Comparison of ENCODE assay signal across 20 mouse cellular contexts in genomic region chr2:35965883-35966513, GRCm38 (mm10). TPM values are rescaled to one million over a fixed set of nuclear protein-coding genes. Genes with fewer than 3 reads are reported as not detected.
DNase-seq lines count a peak whose midpoint lies in the region; ATAC-seq and TF ChIP-seq lines count a peak whose summit lies in the region.
"Had no signal": no experiment of that assay in that cellular context is flagged by ENCODE, and none has a peak within 500 bp of the region (broad histone marks: within the 10 kb centered on the region; RNA-seq: fewer than 3 reads in every experiment).

No protein-coding gene starts in this region.

- 48% methylated on average over 10 of the region's 10 CpGs for WGBS in neural tube, embryonic 15.5 days
- WGBS in limb, embryonic 14.5 days: 38% methylated on average over 10 of the region's 10 CpGs

- intact Hi-C loops in gastrocnemius, adult 2 months (cut with DNase I): no loop called here
- intact Hi-C loops in gastrocnemius, postnatal 14 days (cut with DNase I; ENCODE audit: low total_unique reads): no loop called here

- no peaks in the 10 kb centered on the region for H3K27me3 ChIP-seq in neural tube, embryonic 15.5 days (replicated peaks)
- H3K27me3 ChIP-seq in limb, embryonic 14.5 days (ENCODE audit: control insufficient read depth, insufficient read depth, low read length): no peaks in the 10 kb centered on the region
- H3K27me3 ChIP-seq: embryonic facial prominence, embryonic 13.5 days; forebrain, embryonic 13.5 days; forebrain, embryonic 15.5 days; Patski had no signal

- H3K36me3 ChIP-seq in neural tube, embryonic 15.5 days: no peaks in the 10 kb centered on the region
- no peaks in the 10 kb centered on the region for H3K36me3 ChIP-seq in limb, embryonic 14.5 days (ENCODE audit: control insufficient read depth, insufficient read depth, low read length)
- H3K36me3 ChIP-seq: embryonic facial prominence, embryonic 13.5 days; forebrain, embryonic 15.5 days had no signal

- DNase-seq in gastrocnemius, adult 2 months: no peak
- no peak for DNase-seq in gastrocnemius, postnatal 14 days
- no peak for DNase-seq in neural tube, embryonic 10.5 days (ENCODE audit: extremely low spot score, low spot score)
- no peak for DNase-seq in limb, embryonic 14.5 days (ENCODE audit: low spot score)
- no peak for DNase-seq in retina, embryonic 14.5 days (ENCODE audit: low spot score)
- DNase-seq: adrenal gland, adult 8-10 months; adrenal gland, postnatal 14 days; adrenal gland, postnatal 36 days; cerebellum, adult 11-12 months; cerebellum, adult 2 months; cerebellum, adult 9-10 months; cerebellum, postnatal 10 days; cerebellum, postnatal 25 days; forebrain, postnatal 0 days had no signal

- no peaks in the 10 kb centered on the region for H3K9me3 ChIP-seq in neural tube, embryonic 15.5 days (replicated peaks)
- H3K9me3 ChIP-seq in limb, embryonic 14.5 days (ENCODE audit: control insufficient read depth, low read length): no peaks in the 10 kb centered on the region
- H3K9me3 ChIP-seq: embryonic facial prominence, embryonic 13.5 days; forebrain, embryonic 13.5 days; forebrain, embryonic 15.5 days had no signal

- H3K4me1 ChIP-seq in neural tube, embryonic 15.5 days: peaks cover 47% of the 10 kb centered on the region
- no peaks in the 10 kb centered on the region for H3K4me1 ChIP-seq in limb, embryonic 14.5 days (ENCODE audit: control insufficient read depth, insufficient read depth, low read length)

- ATAC-seq in neural tube, embryonic 15.5 days (ENCODE audit: low FRiP score): no peak
- ATAC-seq in limb, embryonic 14.5 days (ENCODE audit: low FRiP score, low read depth): peak; percentile 53; the same call in 1 of the 2 replicates
- ATAC-seq: activated CD4-positive, CD25-positive, alpha-beta regulatory T cell, adult 4 months; forebrain, embryonic 13.5 days; forebrain, embryonic 15.5 days; forebrain, postnatal 0 days; Patski had no signal

- no peak overlapping the region; the same call in 1 of the 2 replicates for H3K4me2 ChIP-seq in neural tube, embryonic 15.5 days
- H3K4me2 ChIP-seq in limb, embryonic 14.5 days (replicated peaks; ENCODE audit: low read depth, low read length, severe bottlenecking): no peak overlapping the region
- H3K4me2 ChIP-seq: embryonic facial prominence, embryonic 13.5 days; forebrain, embryonic 13.5 days; forebrain, embryonic 15.5 days had no signal

- TF ChIP-seq POLR2A in limb, embryonic 14.5 days (IDR thresholded peaks at IDR 0.05; ENCODE audit: borderline replicate concordance, extremely low read depth, insufficient read depth, insufficient read length): no peak

- no peak overlapping the region for H3K27ac ChIP-seq in gastrocnemius, adult 2 months
- peak overlapping the region; percentile 33; the same call in 1 of the 2 replicates for H3K27ac ChIP-seq in neural tube, embryonic 15.5 days (replicated peaks)
- H3K27ac ChIP-seq in limb, embryonic 14.5 days (replicated peaks; ENCODE audit: low read depth, low read length): no peak overlapping the region
- H3K27ac ChIP-seq: embryonic facial prominence, embryonic 13.5 days; forebrain, embryonic 13.5 days; forebrain, embryonic 15.5 days had no signal

- no peak overlapping the region for H3K9ac ChIP-seq in neural tube, embryonic 15.5 days (replicated peaks)
- H3K9ac ChIP-seq in limb, embryonic 14.5 days (ENCODE audit: low read depth, low read length, severe bottlenecking): no peak overlapping the region
- H3K9ac ChIP-seq: embryonic facial prominence, embryonic 13.5 days; forebrain, embryonic 13.5 days; forebrain, embryonic 15.5 days; forebrain, postnatal 0 days had no signal

- H3K4me3 ChIP-seq in gastrocnemius, adult 2 months: peak overlapping the region; percentile 22; the same call in 1 of the 2 replicates
- no peak overlapping the region for H3K4me3 ChIP-seq in neural tube, embryonic 15.5 days (replicated peaks)
- no peak overlapping the region for H3K4me3 ChIP-seq in limb, embryonic 14.5 days (replicated peaks; ENCODE audit: low read length)
- H3K4me3 ChIP-seq: embryonic facial prominence, embryonic 13.5 days; forebrain, embryonic 13.5 days; forebrain, embryonic 15.5 days had no signal

- TF ChIP-seq CTCF in gastrocnemius, adult 2 months (IDR thresholded peaks at IDR 0.05): no peak

RNA-seq across cellular contexts. Expression of gene Ttll11, which starts 13.7 kb away (rescaled TPM):
- total RNA-seq in gastrocnemius, adult 2 months (2021): 1 to 10 TPM; 3.0 to 3.4 TPM
- total RNA-seq in gastrocnemius, postnatal 14 days (2021): 1 to 10 TPM; 2.5 to 2.9 TPM
- 4.5 and 5.7 TPM in 2 replicates for polyA plus RNA-seq in neural tube, embryonic 15.5 days (2015; fragmentation: Nextera tagmentation; extraction: Ambion mirVana)
- polyA plus RNA-seq in limb, embryonic 14.5 days (2012; rRNA removed): 2.5 and 2.8 TPM in 2 replicates
- 1.2 and 1.7 TPM in 2 replicates for polyA plus RNA-seq in limb, embryonic 14.5 days (2014; fragmentation: Nextera tagmentation; extraction: Ambion mirVana)
- polyA plus RNA-seq: activated CD4-positive, CD25-positive, alpha-beta regulatory T cell, adult 4 months had no signal
